Mouse (Mus musculus): ENCODE results near the gene Cnp. TPM values are rescaled to one million over a fixed set of nuclear protein-coding genes. Genes with fewer than 3 reads are reported as not detected.
"Not testable (repeated sequence)": the region's sequence is repeated elsewhere in the genome, so short reads cannot be mapped to it uniquely, and the experiment has no call there.

The Cnp gene
- total RNA-seq, 2 experiments from 2014 or later, result 246 to 256 TPM

GRCm38 (mm10) chr11:100592346-100593046, 17.8 kb downstream of the Cnp start:
- no peak for DNase-seq

GRCm38 (mm10) chr11:100594608-100595007, 19.9 kb downstream of the Cnp start:
- no peak for DNase-seq

- DNase-seq, result no peak
Observed at GRCm38 (mm10) chr11:100595533-100595932, 20.8 kb downstream of the Cnp start.

GRCm38 (mm10) chr11:100598074-100598473, 23.4 kb downstream of the Cnp start:
- no peak for DNase-seq

GRCm38 (mm10) chr11:100601372-100601771, 26.7 kb downstream of the Cnp start:
- DNase-seq, result no peak

- no peak for DNase-seq
Observed at GRCm38 (mm10) chr11:100603155-100603554, 28.5 kb downstream of the Cnp start.

GRCm38 (mm10) chr11:100603813-100604212, 29.1 kb downstream of the Cnp start:
- no peak for DNase-seq

GRCm38 (mm10) chr11:100604321-100605005, 29.8 kb downstream of the Cnp start:
- no peak for DNase-seq

- DNase-seq, result no peak
Observed at GRCm38 (mm10) chr11:100605451-100605850, 30.7 kb downstream of the Cnp start.

GRCm38 (mm10) chr11:100607121-100607520, 32.4 kb downstream of the Cnp start:
- no peak for DNase-seq

- DNase-seq, result no peak
Observed at GRCm38 (mm10) chr11:100608796-100609195, 34.1 kb downstream of the Cnp start.

- no peak for DNase-seq
Observed at GRCm38 (mm10) chr11:100609355-100609996, 34.8 kb downstream of the Cnp start.

- no peak for DNase-seq
Observed at GRCm38 (mm10) chr11:100609997-100610680, 35.4 kb downstream of the Cnp start.

- no peak for DNase-seq
Observed at GRCm38 (mm10) chr11:100611627-100612026, 36.9 kb downstream of the Cnp start.

- no peak for DNase-seq
Observed at GRCm38 (mm10) chr11:100613241-100613640, 38.5 kb downstream of the Cnp start.

- no peak for DNase-seq
Observed at GRCm38 (mm10) chr11:100616332-100616731, 41.6 kb downstream of the Cnp start.

- not testable (repeated sequence) for DNase-seq
Observed at GRCm38 (mm10) chr11:100616836-100617235, 42.1 kb downstream of the Cnp start.

- no peak for DNase-seq
Observed at GRCm38 (mm10) chr11:100617480-100617879, 42.8 kb downstream of the Cnp start.

- DNase-seq, result peak in 1 of 2 experiments; percentile 38
Observed at GRCm38 (mm10) chr11:100618761-100619484, 44.2 kb downstream of the Cnp start, which contains the start of gene Nkiras2. Nkiras2 (plus strand) TSS chr11:100619244.

- DNase-seq, result peak; percentile 98
Observed at GRCm38 (mm10) chr11:100619485-100619975, 44.8 kb downstream of the Cnp start.

GRCm38 (mm10) chr11:100619982-100620381, 45.3 kb downstream of the Cnp start, which contains the start of gene Dnajc7:
Dnajc7 (minus strand) TSS chr11:100620168.
- no peak for DNase-seq

GRCm38 (mm10) chr11:100622714-100623113, 48.0 kb downstream of the Cnp start:
- peak; percentile 95 to 97 for DNase-seq
